Mouse (Mus musculus) layer of hippocampus, adult 18-20 months (tissue): ENCODE measurements around the gene Mical2. TPM values are rescaled to one million over a fixed set of nuclear protein-coding genes. Genes with fewer than 3 reads are reported as not detected.

ENCODE experiments used
- DNase-seq, 2 experiments: peaks; one replicate each; pipeline ENCODE4 v3.0.0; 2022; ENCODE audit warnings: low spot score in 2 of 2
- total RNA-seq, 2 experiments: library from RNA; stranded (reverse); gene quantifications; 2 replicates each; pipeline ENCODE4 v1.2.3; 2021

The Mical2 gene
- total RNA-seq, 2 experiments from 2014 or later = 611 to 639 TPM

DNA sequence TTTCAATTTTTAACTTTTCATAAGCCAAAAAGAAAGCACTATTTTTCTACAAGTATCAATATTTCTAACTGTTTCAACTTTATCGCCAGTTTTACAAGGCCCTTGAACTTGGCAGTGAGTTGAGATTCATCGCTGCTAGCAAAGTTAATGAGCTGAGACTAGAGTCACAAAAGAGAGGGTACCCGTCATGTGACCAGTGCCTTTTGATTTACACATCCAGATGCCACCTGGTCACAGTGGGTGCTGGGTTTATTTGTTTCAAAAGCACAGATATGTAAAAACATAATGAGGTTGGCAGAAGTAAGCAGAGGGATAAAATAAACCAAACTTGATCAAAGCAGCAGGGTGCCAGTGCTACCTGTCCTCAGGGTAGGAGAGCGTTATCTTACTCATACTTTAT, 126.3 kb downstream of the Mical2 start:
- DNase-seq = no peak

DNA sequence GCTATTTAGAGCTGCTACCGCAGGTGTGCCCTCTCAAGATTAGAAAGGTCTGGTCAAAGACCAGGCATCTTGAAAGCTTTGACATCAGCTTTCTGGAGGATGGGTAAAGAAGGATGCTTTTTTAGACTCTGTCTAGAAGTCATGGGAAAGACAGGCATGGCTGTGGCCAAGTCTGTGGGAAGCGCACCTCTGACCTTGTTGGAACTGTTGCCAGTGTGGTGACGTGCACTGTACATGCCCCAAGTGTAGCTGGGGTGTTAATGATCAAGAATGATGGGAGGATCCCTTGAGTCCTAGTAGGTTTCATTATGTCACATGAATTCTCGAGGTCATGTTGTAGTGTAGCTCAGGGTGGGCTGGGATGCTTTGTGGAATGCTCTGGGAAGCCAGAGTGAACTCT, 127.4 kb downstream of the Mical2 start:
- DNase-seq = no peak

DNA sequence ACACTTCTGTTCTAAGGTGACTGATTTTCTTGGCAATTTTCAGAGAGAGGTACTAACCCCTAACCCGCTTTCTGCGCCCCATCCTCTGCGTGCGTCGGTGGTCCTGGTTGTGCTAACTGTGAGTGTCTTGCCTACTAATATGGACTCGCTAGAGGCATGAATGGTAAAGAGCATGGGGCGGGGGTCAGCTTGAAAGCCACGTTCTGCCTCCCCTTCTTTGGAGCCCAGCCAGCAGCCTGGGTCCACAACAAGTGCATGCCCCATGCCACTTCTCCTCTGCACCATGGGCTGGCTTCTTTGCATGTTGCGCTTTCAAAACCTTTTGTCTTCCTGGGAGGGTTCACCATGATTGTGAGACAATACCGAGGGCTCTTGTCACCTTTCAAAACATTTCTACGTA, 128.3 kb downstream of the Mical2 start:
- no peak for DNase-seq

DNA sequence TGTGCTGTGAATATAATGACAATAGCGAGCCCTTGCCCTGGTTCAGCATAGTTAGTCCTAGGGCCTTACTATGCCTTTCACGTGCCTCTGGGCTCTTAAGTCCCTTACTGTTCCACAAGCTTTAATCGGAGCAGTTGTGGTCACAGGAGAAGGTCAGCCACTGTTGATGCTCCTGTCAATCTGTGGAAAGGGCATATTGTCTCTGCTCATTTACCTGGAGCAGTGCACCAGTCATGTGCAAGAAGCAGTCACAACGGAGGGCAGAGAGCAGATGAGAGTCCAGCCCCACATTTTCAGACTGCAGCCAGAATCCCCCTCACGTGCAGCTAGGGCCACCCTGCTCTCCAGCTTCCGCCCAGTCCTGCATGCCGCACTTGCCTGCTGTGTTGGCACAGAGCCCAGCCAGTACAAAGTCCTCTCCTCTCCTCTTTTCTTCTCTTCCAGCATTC, 128.9 kb downstream of the Mical2 start:
- no peak for DNase-seq

DNA sequence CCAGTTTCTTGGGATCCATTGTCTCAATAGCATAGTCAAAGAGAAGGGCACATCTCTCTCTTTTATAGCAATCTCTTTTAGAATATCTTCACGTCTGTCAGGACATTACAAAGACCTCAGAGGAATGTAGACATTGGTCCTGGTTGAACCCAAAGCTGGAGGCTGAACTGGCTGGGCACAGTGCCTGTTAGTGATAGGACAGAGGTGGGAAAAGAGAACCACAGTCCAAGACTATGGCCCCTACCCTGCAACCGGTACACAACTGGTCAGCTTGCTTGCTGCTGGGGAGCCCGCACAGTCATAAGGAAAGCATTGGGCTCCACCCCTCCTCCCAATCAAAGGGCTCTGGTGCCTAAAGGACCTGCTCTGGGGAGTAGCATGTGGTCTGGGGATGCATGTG, 133.9 kb downstream of the Mical2 start:
- no peak for DNase-seq

DNA sequence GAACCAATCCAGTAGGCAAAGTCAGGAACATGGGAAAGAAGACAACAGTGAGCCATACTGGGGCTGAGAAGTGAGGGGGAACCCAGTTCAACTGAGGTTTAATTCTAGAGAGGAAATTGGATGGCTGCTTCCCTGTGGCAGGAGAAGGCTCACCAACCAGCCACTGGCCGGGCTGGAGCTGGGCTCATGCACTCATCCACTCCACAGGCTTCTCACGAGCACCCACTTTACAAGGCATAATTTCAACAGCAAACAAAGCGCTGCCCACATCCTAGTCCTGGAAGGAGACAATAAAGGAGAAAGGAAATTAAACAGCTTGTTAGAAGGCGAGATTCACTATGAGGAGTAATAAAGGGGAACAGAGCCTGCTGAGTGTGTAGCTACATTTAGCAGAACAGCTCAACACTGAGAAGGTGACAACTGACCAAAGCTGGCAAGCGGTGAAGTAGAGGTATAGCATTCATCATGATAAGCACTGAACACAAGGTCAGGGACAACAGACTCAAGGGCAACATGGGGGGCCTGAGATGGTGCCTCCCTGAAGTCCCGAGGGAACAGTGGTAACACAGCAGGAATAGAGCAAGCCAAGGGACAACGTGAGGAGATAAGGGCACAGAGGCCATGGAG, 137.0 kb downstream of the Mical2 start:
- no peak for DNase-seq

DNA sequence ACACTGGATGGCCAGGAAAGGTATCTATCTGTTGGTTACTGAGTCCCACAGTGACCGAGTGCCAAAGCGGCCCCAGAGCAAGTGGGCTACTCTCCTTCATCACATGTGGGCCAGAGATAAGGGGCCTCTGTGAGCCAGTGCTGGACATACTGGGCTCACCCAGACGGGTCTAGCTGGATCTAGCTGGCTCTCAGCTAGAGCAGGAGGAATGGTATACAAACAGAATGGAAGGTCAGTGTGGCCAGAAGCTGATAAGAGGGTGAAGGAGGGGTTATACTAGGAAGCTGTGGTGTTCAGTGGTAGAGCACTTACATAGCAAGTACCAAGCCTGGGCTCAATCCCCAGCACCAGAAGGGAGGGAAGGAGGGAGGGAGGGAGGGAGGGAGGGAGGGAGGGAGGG, 140.2 kb downstream of the Mical2 start:
- DNase-seq = no peak

DNA sequence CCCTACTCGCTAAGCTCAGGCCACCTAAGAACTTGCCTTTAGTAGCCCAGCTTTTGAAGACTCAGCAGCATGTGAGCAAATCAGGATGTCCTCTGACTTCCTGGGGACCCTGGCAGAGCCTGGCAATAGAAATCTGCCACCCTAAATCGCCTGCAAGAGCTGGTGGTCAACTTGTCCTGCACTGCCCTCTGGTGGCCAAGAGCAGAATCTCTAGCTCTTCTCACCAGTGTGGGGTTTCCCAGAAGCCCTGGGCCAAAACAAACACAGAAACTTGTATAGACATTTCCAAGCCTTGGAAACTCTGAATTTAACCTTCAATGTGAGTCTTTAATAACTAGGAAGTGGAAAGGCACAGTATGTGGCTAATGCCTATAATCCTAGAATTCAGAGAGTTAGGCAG, 143.4 kb downstream of the Mical2 start:
- peak; percentile 74 to 92 for DNase-seq

DNA sequence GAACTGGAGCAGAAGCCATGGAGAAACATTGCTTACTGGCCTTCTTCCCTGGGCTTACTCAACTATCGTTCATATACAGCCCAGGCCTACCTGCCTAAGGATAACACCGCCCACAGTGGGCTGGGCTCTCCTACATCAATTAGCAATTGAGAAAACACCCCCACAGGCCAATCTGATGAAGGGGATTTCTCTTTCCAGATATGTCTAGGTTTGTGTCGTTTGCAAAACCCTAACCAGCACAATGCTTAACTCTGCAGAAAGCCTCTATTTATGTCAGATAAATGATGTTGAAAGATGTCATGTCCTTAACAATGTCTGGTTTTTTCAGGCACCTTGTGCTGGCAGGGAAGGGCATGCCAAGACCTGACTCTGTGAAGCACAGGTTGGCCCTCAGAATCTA, 144.3 kb downstream of the Mical2 start:
- no peak for DNase-seq

DNA sequence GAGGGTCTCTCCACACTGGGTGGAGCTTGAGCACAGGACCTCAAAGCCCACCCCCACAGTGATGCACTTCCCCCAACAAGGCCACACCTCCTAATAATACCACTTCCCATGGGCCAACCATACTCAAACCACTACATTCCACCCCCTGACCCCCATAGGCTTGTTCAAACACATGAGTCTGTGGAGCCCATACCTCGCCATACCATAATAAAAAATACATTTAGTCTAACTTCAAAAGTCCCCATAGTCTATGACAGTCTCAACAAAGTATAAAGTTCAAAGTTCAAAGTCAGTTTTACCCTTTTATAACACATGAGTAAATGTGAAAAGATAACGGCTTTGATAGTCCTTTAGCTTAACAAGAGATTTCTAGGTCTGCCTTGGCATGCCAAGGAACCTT, 145.7 kb downstream of the Mical2 start:
- DNase-seq = no peak

DNA sequence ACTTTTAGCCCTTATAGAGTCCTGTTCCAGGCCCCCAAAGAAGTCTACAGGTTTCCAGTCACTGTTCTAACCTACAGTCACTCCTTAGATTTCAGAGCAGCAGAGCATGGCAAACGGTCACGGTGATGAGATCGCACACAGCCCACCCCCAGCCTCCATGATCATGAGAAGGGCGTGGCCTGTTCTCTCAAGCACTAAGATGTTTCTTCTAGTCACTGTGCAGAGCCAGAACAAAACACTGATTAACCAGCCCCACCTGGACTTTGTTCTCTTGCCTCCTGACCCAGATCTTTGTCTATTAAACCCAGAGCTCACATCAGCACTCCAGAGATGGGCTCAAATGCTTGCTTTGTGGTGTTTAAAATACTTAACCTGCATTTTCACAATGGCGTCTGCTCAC, 148.4 kb downstream of the Mical2 start:
- DNase-seq = no peak

DNA sequence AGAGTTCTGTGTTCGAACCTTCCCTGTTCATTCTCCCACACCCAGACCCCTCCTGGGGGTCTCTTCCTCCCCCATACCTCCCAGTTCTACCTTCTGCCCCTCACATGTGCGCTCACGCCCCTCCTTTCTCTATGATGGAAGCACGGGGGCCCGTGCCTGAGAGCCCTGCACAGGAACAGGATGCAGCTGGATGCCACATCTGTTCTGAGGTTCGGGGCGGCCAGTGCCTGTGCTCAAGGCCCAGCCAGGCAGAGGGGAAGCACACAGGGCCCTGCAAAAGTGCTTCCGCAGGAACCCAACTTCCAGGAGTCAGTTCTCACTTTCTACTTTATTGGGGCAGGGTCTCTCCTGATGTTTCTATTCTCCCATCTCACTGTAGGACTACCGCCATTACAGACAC, 149.4 kb downstream of the Mical2 start:
- no peak for DNase-seq

DNA sequence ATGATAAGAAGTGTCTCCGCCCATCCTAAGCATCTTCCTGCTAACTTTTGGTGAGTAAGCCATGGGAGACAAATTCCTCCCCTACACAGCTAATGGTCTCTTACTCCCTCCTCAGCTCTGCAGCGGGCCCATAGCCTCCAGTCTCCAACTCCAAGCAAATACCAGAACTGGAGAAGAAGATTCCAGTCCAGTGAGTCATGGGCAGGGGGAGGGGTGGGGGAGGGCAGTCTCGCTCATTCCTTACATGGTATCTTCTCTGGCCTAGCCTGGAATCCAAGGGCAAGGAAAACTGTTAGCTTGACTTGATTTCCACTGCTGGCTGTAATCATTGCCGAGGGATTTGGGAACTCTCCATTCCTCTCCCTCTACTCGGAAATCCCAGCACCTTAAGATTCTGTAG, 150.2 kb downstream of the Mical2 start:
- no peak for DNase-seq

DNA sequence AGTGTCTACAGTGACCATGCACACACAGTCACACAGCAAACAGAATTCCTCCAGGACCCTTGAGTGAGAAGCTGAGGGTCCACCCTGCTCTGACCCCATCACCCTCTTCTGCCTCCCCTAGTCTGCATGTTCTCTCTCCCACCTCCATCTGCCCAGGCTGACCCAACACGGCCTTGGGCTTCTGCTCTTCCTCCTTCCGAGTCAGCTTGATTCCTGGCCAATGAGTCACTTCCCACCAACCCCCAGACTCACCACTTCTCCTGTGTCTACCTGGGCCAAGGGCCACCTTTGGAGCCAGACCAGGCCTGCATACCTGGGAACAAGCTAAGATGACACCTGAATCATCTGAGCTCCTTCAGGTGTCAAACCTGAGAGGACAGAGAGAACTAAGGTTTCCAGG, 151.0 kb downstream of the Mical2 start:
- DNase-seq = no peak

DNA sequence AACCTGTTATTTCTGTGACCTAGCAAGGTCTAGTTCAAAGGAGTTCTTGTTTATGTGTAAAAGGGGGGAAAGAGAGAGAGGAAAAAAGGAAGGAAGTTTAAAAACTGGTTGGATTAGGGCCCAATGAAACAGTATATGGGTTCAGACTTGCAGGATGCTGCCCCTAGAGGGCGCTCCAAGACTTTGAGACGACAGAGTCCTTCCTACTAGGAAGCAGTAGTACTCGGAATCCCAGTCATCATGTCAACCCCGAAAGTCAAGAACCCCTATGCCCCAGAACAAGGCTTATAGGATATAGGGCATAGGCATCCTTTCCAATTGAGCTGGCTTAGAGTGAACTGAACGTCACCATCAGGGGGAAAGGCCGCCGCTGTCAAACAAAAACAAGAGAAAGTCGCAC, 151.7 kb downstream of the Mical2 start:
- DNase-seq = peak; percentile 52 to 87

DNA sequence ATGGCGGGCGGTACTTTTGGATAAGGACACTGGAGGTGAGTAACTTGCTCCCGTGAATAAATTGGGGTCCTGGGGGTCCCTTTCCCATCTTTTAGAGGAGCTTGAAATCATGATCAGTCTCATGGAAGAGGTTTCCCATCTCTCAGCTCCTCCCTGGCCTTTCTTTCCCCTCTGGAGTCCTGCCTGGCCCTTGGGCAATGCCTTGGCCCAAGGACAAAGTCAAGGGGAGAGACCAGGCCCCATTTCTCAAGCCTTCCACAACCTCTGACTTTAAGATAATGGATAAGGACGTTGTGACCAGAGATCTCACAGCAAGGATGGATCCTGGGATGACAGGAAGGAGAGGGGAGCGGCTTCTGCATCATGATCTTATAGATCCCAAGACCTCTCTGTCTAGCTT, 152.4 kb downstream of the Mical2 start:
- DNase-seq = no peak

DNA sequence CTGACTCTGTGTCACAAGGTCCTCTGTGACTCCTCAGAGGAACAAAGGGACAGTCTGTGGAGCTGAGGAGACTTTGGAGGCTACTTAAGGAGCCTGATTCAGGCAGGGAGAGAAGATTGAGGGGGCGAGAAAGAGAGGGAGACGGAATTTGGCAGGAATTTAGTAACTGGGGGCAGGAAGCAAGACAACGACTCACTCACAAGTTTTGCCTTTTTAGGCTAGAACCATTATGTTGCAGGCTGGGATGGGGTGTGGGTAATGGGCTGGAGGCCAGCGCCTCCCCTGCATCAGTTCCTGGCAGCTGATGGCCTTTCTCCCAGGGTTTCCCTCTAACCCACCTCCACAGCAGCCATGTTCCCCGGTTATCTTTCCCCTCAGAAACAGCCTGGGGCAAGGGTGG, 152.8 kb downstream of the Mical2 start:
- peak; percentile 78 to 86 for DNase-seq

DNA sequence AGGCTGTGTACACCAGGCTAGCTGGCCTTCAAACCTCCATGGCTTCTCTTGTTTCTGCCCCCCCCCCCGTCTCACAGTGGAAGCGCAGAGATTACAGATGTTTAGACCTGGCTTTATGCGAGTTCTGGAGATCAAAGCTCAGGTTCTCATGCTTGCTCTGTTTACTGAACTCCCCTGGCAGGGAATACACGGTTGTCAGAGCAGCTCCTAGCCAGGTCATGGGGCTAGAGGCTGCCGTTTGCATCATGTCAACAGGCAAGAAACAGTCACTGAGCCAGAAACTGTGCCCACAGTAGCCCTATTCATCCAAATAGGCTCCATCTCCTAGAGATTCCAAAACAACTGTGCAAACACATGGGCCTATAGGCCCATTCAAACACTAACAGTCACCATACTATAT, 160.9 kb downstream of the Mical2 start:
- DNase-seq = no peak

DNA sequence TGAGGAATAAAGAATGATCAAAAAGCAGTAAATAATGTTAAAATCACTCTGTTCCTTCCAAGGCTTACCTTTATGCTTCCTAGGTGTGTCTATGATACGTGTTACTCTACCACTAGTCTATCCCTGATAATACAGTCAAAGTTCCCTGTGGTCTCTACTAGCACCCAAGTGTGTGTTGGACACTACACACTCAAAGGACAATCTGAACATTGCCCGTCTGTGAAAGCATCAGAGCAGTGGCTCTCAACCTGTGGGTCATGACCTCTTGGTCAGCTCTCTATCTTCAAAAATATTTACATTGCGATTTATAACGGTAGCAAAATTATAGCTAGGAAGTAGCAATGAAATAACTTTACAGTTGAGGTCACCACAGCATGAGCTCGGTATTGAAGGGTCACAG, 162.2 kb downstream of the Mical2 start:
- no peak for DNase-seq

DNA sequence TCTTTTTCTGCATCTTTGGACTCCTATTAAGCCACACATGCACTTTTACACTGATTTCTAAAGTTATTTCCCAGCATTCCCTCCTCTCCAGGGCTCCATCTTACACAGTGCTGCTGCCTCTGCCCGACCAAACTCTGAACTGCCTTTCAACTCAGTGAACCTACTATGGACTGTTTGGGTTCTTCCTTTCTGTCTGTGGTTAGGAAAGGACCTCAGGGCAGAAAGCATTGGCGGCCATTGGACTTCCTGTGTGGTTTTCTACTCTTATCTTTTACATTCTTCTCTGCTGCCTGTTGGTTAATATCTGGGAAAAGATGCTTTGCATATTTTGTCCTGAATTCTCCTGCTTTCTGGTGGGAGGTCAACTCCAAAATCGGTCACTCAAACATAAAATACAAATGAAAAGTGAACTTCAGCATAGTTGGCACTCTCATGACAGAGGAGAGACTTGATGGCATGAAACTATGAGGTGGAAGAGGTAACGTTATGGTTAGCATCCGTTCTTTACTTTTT, 162.8 kb downstream of the Mical2 start:
- DNase-seq = no peak

DNA sequence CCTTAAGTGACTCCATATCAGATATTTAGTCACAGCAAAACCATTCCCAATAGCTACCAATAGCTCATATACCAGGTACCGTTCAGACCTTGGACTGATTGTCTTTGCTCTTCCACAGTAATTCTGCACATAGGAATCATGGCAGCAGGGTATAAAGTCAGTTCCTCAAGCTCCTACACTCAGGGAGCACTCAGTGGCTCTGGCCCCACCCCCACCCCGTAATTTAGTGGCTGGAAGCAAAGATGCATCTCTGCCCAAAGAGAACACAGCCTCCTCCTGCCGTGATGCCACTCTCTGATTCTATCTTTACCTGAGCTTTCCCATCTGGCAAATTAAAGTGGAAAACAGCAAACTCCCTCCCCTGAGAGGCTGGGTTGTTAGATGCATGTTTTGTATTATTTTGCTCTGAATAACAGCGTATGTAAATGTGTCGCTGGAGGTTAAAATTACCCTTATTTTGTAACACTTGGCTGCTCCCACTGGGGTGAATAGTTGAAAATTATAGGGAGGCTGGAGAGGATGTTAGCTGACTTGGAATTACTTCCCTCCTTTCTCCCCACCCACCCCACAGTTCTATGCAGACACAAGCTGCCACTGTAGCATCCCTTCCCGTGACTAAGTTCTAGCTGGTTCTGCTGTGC, 164.1 kb downstream of the Mical2 start:
- no peak for DNase-seq

DNA sequence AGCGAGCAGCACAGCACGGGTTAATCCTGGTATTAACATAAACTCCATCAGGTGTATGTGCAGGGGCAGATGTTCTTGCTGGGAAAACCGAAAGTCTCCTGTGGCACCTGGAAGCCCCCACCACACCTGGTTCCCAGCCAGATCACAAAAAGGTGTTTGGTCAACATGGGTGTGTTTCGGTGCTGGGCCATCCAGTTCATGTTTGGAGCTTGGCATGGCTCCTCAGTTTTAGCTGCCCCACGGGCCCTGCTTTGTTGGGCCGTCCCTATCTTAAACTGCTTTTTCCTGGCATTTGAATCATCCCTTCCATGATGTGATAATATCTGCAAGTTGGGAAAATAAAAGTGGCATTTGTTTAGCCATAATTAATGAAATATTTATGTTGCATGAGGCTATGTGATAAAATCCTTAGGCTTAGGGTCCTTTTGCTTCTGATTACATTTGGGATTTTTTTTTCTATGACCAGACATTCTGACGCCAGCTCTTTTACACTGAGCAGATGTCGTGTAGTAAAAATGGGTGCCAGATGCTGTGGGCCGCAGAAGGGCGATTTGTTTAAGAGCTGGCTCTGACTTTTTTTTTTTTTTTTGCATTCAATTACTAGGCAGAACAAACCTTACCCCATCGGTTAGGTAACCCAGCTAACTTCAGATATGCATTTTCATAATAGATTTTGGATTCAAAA, 164.7 kb downstream of the Mical2 start:
- no peak for DNase-seq
